Mouse (Mus musculus) G1E (cell line): ENCODE measurements around the gene Pex11a. TPM values are rescaled to one million over a fixed set of nuclear protein-coding genes. Genes with fewer than 3 reads are reported as not detected.

Experiments used
- ATAC-seq: 2 replicates; pipeline ENCODE4 v1.8.0; 2016; ENCODE audit warnings: mild to moderate bottlenecking; ENCODE audit not compliant: insufficient number of reproducible peaks, poor library complexity, low FRiP score, severe bottlenecking; ENCODE audit errors: extremely low read depth
- DNase-seq: peaks from one replicate; pipeline ENCODE4 v3.0.0; 2012; ENCODE audit warnings: low spot score
- H3K27me3 ChIP-seq: 2 replicates; pipeline ENCODE4 v1.6.1; 2012; ENCODE audit warnings: mild to moderate bottlenecking, low read length, inconsistent platforms; ENCODE audit not compliant: insufficient read depth
- H3K36me3 ChIP-seq: replicated peaks from 2 replicates; pipeline ENCODE3; 2012; ENCODE audit warnings: mild to moderate bottlenecking, inconsistent platforms
- H3K4me1 ChIP-seq: 2 replicates; pipeline ENCODE4 v1.6.1; 2012; ENCODE audit warnings: low read depth, low read length, inconsistent platforms, mixed read lengths; ENCODE audit not compliant: insufficient read depth
- H3K4me3 ChIP-seq: 2 replicates; pipeline ENCODE4 v1.5.1; 2012; ENCODE audit warnings: low read depth, mild to moderate bottlenecking, inconsistent platforms, low read length, moderate library complexity, mixed read lengths
- H3K9me3 ChIP-seq: replicated peaks from 2 replicates; pipeline ENCODE4 v1.6.1; 2012; ENCODE audit warnings: inconsistent platforms
- CTCF ChIP-seq: IDR thresholded peaks from 2 replicates; pipeline ENCODE4 v1.5.1; 2012; ENCODE audit warnings: low read depth, low read length, inconsistent platforms, mixed read lengths
- GATA1 ChIP-seq: IDR thresholded peaks from 2 replicates; pipeline ENCODE4 v1.6.1; 2012; ENCODE audit warnings: borderline replicate concordance, low read length, inconsistent platforms, mixed read lengths
- GATA2 ChIP-seq: IDR thresholded peaks from 2 replicates; pipeline ENCODE4 v1.6.1; 2012; ENCODE audit warnings: low read depth, low read length, inconsistent platforms, borderline replicate concordance
- POLR2AphosphoS5 ChIP-seq: IDR thresholded peaks from 2 replicates; pipeline ENCODE4 v1.6.1; 2012; ENCODE audit warnings: low read depth, low read length, inconsistent platforms; ENCODE audit not compliant: insufficient replicate concordance
- TAL1 ChIP-seq: conservative IDR thresholded peaks from 2 replicates; pipeline ENCODE4 v1.6.1; 2012; ENCODE audit warnings: low read depth, low read length, inconsistent platforms, mixed read lengths
- polyA plus RNA-seq: library from polyadenylated mRNA; stranded (reverse); fragments of >175 nt; gene quantifications from 2 replicates; pipeline ENCODE4 v1.2.3, GENCODE M21; 2012
- total RNA-seq, 2 experiments: library from RNA; stranded (forward) in 1 of 2; stranded (reverse) in 1 of 2; fragments of 200-1000 nt in 1 of 2; fragments of >200 nt in 1 of 2; fragmentation: Nextera tagmentation in 1 of 2; gene quantifications; 2 replicates each; pipeline ENCODE4 v1.2.3; 2014 to 2017

Gene Pex11a
- total and polyA plus RNA-seq, 3 experiments = 2.7 to 7.5 (median 2.9) TPM

DNA sequence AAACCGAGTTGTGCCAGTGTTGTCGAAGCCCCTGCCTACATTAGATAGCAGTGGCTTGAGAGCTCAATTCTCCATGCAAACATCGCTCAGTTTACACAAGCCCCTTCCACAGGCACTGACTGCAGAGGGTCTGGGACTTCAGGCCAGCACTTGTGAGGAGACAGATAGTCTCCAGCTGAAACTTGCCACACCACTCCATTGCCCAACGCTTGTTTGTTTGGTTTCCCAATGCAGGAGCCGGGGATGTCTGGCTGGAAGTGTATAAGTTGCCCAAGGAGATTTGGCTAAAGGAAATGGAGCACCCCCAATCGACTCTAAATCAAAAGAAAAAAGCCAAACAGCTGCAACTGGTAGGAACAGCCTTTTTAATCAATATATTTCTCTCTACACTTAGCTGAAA, 15.2 kb upstream of the Pex11a start:
- H3K36me3 ChIP-seq = no peaks in the 10 kb centered on the region
- H3K27me3 ChIP-seq = peaks cover 12% of the 10 kb centered on the region
- DNase-seq = no peak
- no peak overlapping the region for H3K4me3 ChIP-seq
- TF ChIP-seq GATA2 = no peak
- no peak for TF ChIP-seq TAL1
- TF ChIP-seq CTCF = no peak
- TF ChIP-seq POLR2AphosphoS5 = no peak
- TF ChIP-seq GATA1 = no peak
- ATAC-seq = no peak
- no peaks in the 10 kb centered on the region for H3K4me1 ChIP-seq
- no peaks in the 10 kb centered on the region for H3K9me3 ChIP-seq

DNA sequence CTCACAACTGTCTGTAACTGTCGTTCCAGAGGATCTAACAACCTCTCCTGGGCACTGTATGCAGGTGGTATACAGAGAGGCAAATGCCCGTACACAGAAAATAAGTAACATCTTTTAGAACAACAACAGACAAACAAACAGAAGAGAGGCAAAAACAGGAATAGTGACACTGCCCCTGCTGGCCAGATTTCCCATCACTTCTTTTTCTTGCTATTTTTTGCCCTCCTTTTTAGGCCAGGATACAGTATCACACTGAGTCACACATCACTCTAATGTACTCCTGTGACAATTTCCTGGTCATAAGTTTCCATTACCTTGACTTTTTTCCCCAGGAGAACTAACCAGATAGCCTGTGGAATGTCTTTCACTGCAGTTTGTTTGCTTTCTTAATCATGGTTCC, 13.4 kb upstream of the Pex11a start:
- H3K4me1 ChIP-seq = no peaks in the 10 kb centered on the region
- DNase-seq (no peak), ATAC-seq (no peak)
- no peaks in the 10 kb centered on the region for H3K36me3 ChIP-seq
- TF ChIP-seq POLR2AphosphoS5 (no peak), GATA1 (no peak), GATA2 (no peak), TAL1 (no peak), CTCF (no peak)
- no peaks in the 10 kb centered on the region for H3K9me3 ChIP-seq
- H3K27me3 ChIP-seq = peaks cover 12% of the 10 kb centered on the region
- no peak overlapping the region for H3K4me3 ChIP-seq

- Histone ChIP-seq H3K36me3 (no peaks in the 10 kb centered on the region), H3K4me3 (no peak overlapping the region), H3K4me1 (peaks cover 2% of the 10 kb centered on the region; the same call in 1 of the 2 replicates), H3K9me3 (no peaks in the 10 kb centered on the region), H3K27me3 (peaks cover 3% of the 10 kb centered on the region)
- TF ChIP-seq CTCF = no peak
- no peak for TF ChIP-seq GATA2
- TF ChIP-seq POLR2AphosphoS5 = no peak
- no peak for TF ChIP-seq TAL1
- no peak for TF ChIP-seq GATA1
- DNase-seq (no peak), ATAC-seq (no peak)
Measured at GRCm38 (mm10) chr7:79749511-79749910, 6.6 kb upstream of the Pex11a start.

DNA sequence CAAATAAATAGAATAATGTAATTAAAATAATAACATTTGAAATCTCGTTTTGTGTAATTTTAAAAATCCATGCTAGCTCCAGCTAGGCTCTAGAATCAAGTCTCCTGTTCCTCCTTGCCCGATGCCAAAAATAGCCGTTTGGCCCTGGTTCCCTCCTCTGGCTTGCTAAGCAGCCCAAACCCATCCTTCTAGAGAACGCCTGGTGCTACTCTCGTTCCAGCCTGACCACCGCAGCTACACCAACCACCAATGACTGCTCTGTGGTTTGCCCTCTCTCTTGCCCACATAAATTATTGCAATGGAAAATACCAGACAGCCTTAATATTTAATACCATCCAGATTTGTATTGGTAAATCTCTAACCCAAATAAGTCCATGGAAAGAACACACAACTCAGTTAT, 4.7 kb upstream of the Pex11a start:
- DNase-seq (no peak), ATAC-seq (no peak)
- TF ChIP-seq CTCF (no peak), TAL1 (no peak), GATA1 (no peak), GATA2 (no peak), POLR2AphosphoS5 (no peak)
- peaks cover 3% of the 10 kb centered on the region for H3K27me3 ChIP-seq
- H3K9me3 ChIP-seq = no peaks in the 10 kb centered on the region
- no peaks in the 10 kb centered on the region for H3K36me3 ChIP-seq
- no peak overlapping the region for H3K4me3 ChIP-seq
- peaks cover 15% of the 10 kb centered on the region for H3K4me1 ChIP-seq

GRCm38 (mm10) chr7:79744585-79744984, 1.7 kb upstream of the Pex11a start:
- no peaks in the 10 kb centered on the region for H3K9me3 ChIP-seq
- DNase-seq = no peak
- H3K27me3 ChIP-seq = peaks cover 3% of the 10 kb centered on the region
- H3K36me3 ChIP-seq = peaks cover 12% of the 10 kb centered on the region
- peaks cover 24% of the 10 kb centered on the region for H3K4me1 ChIP-seq
- TF ChIP-seq GATA2 = no peak
- TF ChIP-seq CTCF = no peak
- no peak for TF ChIP-seq POLR2AphosphoS5
- no peak for TF ChIP-seq GATA1
- TF ChIP-seq TAL1 = no peak
- no peak overlapping the region for H3K4me3 ChIP-seq
- no peak for ATAC-seq

DNA sequence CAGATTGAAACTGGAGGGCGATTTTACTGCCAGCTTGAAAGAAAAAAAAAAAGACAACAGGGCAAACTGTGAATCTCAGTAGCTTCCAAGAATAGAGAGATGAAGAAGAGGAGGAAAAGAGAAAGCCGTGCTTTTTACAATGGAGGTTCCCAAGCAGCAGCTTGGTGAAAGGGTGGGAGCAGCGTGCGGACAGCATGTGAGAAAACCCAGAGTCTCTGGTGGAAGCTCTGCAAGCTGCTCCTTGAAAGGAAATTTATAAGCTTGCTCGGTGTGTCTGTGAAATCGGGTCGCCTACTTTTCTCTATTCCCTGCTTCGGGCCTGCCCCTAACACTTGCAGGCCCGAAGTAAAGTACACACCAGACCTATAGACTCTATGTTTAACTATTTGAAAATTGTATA, 1.1 kb upstream of the Pex11a start:
- no peak for ATAC-seq
- no peak overlapping the region for H3K4me3 ChIP-seq
- H3K4me1 ChIP-seq = peaks cover 24% of the 10 kb centered on the region

More for the DNA sequence above, 1.1 kb upstream of the Pex11a start:
- no peaks in the 10 kb centered on the region for H3K9me3 ChIP-seq
- peaks cover 17% of the 10 kb centered on the region for H3K36me3 ChIP-seq
- H3K27me3 ChIP-seq = peaks cover 3% of the 10 kb centered on the region; the same call in 1 of the 2 replicates
- no peak for TF ChIP-seq GATA2
- TF ChIP-seq GATA1 = no peak
- TF ChIP-seq TAL1 = no peak
- no peak for TF ChIP-seq POLR2AphosphoS5
- no peak for TF ChIP-seq CTCF
- DNase-seq = no peak
